Mouse (Mus musculus) midbrain, embryonic 12.5 days (tissue): ENCODE results near the gene Erbb3. TPM values are rescaled to one million over a fixed set of nuclear protein-coding genes. Genes with fewer than 3 reads are reported as not detected.
"Not testable (repeated sequence)": the region's sequence is repeated elsewhere in the genome, so short reads cannot be mapped to it uniquely, and the experiment has no call there.

Source experiments
- ATAC-seq: fragments of 200-750 bp; cut with Nextera tagmentation; 2 replicates; pipeline ENCODE4 v1.8.0; 2017; ENCODE audit warnings: low read depth, moderate TSS enrichment, moderate library complexity; ENCODE audit not compliant: low FRiP score
- H3K27ac ChIP-seq: fragments of 300-500 bp; sonication (generic); replicated peaks from 2 replicates; pipeline ENCODE4 v1.5.1; 2016; ENCODE audit warnings: mild to moderate bottlenecking
- H3K27me3 ChIP-seq: fragments of 300-500 bp; sonication (generic); 2 replicates; pipeline ENCODE4 v1.6.1; 2016; ENCODE audit warnings: mild to moderate bottlenecking
- H3K36me3 ChIP-seq: fragments of 300-500 bp; sonication (generic); 2 replicates; pipeline ENCODE4 v1.6.1; 2016
- H3K4me1 ChIP-seq: fragments of 300-500 bp; sonication (generic); 2 replicates; pipeline ENCODE4 v1.6.1; 2016
- H3K4me2 ChIP-seq: fragments of 300-500 bp; sonication (generic); replicated peaks from 2 replicates; pipeline ENCODE4 v1.6.1; 2016; ENCODE audit warnings: mild to moderate bottlenecking, moderate library complexity
- H3K4me3 ChIP-seq: fragments of 300-500 bp; sonication (generic); 2 replicates; pipeline ENCODE4 v1.5.1; 2016; ENCODE audit warnings: mild to moderate bottlenecking
- H3K9ac ChIP-seq: fragments of 300-500 bp; sonication (generic); replicated peaks from 2 replicates; pipeline ENCODE4 v1.6.1; 2016; ENCODE audit warnings: mild to moderate bottlenecking, moderate library complexity
- H3K9me3 ChIP-seq: fragments of 300-500 bp; sonication (generic); 2 replicates; pipeline ENCODE4 v1.6.1; 2016; ENCODE audit warnings: mild to moderate bottlenecking
- WGBS: fragments of 180-500 bp; shearing (Covaris S2); methylation state at CpG from one replicate; pipeline ENCODE4 v1.1.7; 2016; 5-methylcytosine and 5-hydroxymethylcytosine counted together
- polyA plus RNA-seq: library from polyadenylated mRNA; unstranded; fragments of >200 nt; fragmentation: Nextera tagmentation; extraction: Ambion mirVana; gene quantifications from 2 replicates; pipeline ENCODE4 v1.2.1, GENCODE M21; 2016

Gene Erbb3
- 0.76 and 0.94 TPM in 2 replicates for polyA plus RNA-seq

GRCm38 (mm10) chr10:128589464-128590192, at the start of gene Erbb3:
Gene Erbb3 (minus strand): TSS chr10:128589652.
- ATAC-seq: peak; percentile 28; the same call in 1 of the 2 replicates
- H3K4me1 ChIP-seq: peaks cover 12% of the 10 kb centered on the region
- H3K27ac ChIP-seq: no peak within 1 kb of the TSS
- peak within 1 kb of the TSS; percentile 60 for H3K9ac ChIP-seq
- no peaks in the 10 kb centered on the region for H3K36me3 ChIP-seq
- peak within 1 kb of the TSS; percentile 98 for H3K4me2 ChIP-seq
- peak within 1 kb of the TSS; percentile 67 for H3K4me3 ChIP-seq
- under 1% methylated on average over 40 of the region's 43 CpGs for WGBS
- peaks cover 56% of the 10 kb centered on the region for H3K27me3 ChIP-seq
- H3K9me3 ChIP-seq: no peaks in the 10 kb centered on the region

DNA sequence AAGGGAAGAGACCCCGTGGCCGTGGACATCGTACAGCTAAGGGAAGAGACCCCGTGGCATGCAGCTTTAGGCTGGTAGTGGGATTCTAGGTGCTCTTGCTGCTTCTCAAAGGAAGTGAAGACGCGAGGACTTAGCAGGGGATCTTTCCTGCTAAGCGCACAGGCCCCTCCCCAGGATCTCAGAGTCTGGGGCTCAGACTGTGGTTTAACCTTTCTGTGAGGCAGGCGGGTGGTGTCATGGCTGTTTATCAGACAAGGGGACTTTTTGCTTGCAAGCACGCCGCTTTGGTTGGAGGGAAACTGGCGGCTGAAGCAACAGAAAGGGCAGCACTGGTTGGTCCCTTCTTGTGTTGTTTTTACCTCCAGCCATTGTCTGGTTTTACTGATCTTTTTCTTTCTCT, 47.6 kb upstream of the Erbb3 start:
- Histone ChIP-seq H3K27ac (peak overlapping the region; percentile 20), H3K4me3 (no peak overlapping the region), H3K4me1 (peaks cover 13% of the 10 kb centered on the region), H3K9ac (peak overlapping the region; percentile 20; the same call in 1 of the 2 replicates), H3K9me3 (no peaks in the 10 kb centered on the region), H3K27me3 (no peaks in the 10 kb centered on the region), H3K4me2 (peak overlapping the region; percentile 26), H3K36me3 (peaks cover 73% of the 10 kb centered on the region)
- no peak for ATAC-seq
- 5% methylated on average over 11 of the region's 11 CpGs for WGBS

DNA sequence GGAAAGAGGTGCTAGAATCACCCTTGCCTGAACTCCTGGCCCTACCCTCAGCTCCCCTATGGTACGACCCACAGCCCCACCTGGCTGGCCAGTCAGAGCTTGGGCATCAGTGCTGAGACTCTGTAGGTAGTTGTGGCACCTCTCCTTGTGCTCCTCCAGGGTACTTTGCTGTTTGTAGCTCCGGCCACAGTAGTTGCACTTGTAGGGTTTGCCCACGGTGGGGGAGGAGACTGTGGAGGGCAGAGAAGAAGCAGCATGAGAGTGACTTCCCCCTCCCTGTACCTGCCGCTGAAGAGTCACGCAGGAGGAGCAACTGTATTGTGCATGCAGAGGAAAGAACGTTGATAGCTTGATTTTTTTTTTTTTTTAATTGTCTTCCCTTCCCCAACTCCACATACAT, 47.1 kb upstream of the Erbb3 start:
- Histone ChIP-seq H3K9me3 (no peaks in the 10 kb centered on the region), H3K4me3 (no peak overlapping the region), H3K9ac (no peak overlapping the region), H3K27me3 (no peaks in the 10 kb centered on the region), H3K4me1 (peaks cover 13% of the 10 kb centered on the region), H3K36me3 (peaks cover 69% of the 10 kb centered on the region), H3K4me2 (no peak overlapping the region), H3K27ac (peak overlapping the region; percentile 20; the same call in 1 of the 2 replicates)
- no peak for ATAC-seq
- WGBS: 50% methylated on average over 6 of the region's 6 CpGs

DNA sequence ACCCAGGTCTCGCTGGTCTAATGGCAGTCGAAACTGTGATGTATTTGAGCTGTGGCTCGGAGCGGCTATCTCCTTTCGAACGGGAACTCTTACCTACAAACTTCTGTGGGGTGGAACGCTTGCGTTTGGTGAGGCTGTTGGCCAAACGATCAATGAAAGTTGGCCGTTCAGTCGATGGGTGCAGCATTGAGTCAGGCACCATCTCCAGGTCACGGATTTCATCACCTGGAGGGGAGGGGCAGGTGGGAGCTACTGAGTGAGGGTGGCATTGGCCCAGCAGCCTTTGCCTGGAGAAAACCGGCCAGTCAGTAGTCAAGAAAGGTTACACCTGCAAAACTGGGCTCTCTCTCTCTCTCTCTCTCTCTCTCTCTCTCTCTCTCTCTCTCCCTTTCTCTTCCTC, 46.2 kb upstream of the Erbb3 start:
- peaks cover 61% of the 10 kb centered on the region for H3K36me3 ChIP-seq
- H3K27ac ChIP-seq: no peak overlapping the region
- WGBS: 95% methylated on average over 13 of the region's 13 CpGs
- ATAC-seq: no peak
- H3K9ac ChIP-seq: no peak overlapping the region
- no peak overlapping the region for H3K4me3 ChIP-seq
- H3K4me1 ChIP-seq: peaks cover 13% of the 10 kb centered on the region
- no peaks in the 10 kb centered on the region for H3K27me3 ChIP-seq
- no peaks in the 10 kb centered on the region for H3K9me3 ChIP-seq
- H3K4me2 ChIP-seq: no peak overlapping the region

DNA sequence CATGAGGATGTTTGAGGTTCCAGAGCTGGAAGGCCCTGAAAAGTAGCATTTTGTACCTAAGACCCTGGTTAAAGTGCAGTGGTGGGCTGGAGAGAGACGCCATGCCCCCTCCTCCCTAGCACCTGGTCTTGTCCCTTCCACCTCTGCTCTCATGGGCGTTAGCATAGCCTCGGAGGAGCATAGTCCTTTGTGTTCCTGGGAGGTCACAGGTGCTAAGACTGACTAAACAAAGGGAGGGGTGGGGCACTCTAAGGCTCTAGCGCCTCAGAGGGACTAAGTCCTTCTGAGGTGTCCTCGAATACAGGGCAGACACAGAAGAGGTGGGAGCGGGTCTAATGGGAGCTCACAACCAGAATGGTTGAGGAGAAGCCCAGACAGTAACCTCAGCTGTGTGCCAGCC, 42.1 kb upstream of the Erbb3 start:
- H3K27ac ChIP-seq: no peak overlapping the region
- no peak overlapping the region for H3K4me3 ChIP-seq
- H3K36me3 ChIP-seq: peaks cover 41% of the 10 kb centered on the region
- no peaks in the 10 kb centered on the region for H3K27me3 ChIP-seq
- no peak overlapping the region for H3K4me2 ChIP-seq
- WGBS: 26% methylated on average over 6 of the region's 6 CpGs
- H3K9ac ChIP-seq: no peak overlapping the region
- no peaks in the 10 kb centered on the region for H3K9me3 ChIP-seq
- ATAC-seq: no peak
- peaks cover 2% of the 10 kb centered on the region; the same call in 1 of the 2 replicates for H3K4me1 ChIP-seq

DNA sequence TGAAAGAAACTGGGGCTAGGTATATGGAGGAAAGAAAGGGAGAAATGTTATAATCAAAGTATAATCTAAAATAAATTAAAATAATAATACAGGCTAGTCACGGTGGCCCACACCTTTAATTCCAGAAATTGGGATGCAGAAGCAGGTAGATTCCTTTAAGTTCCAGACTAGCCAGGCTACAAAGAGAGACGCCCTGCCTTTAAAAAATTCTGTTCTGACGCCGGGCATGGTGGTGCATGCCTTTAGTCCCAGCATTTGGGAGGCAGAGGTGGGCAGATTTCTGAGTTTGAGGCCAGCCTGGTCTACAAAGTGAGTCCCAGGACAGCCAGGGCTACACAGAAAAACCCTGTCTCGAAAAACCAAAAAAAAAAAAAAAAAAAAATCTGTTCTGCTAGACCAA, 40.9 kb upstream of the Erbb3 start:
- not testable (repeated sequence) for H3K27ac ChIP-seq, H3K9me3 ChIP-seq, H3K4me3 ChIP-seq, H3K4me1 ChIP-seq, ATAC-seq, H3K9ac ChIP-seq, H3K4me2 ChIP-seq, H3K27me3 ChIP-seq
- peaks cover 30% of the 10 kb centered on the region for H3K36me3 ChIP-seq
- WGBS: 80% methylated on average over 5 of the region's 5 CpGs

- H3K36me3 ChIP-seq: peaks cover 30% of the 10 kb centered on the region
- no peaks in the 10 kb centered on the region for H3K27me3 ChIP-seq
- WGBS: 76% methylated on average over 2 of the region's 2 CpGs
- no peak overlapping the region for H3K27ac ChIP-seq
- no peak overlapping the region for H3K4me2 ChIP-seq
- no peak for ATAC-seq
- no peak overlapping the region for H3K9ac ChIP-seq
- no peaks in the 10 kb centered on the region for H3K9me3 ChIP-seq
- peaks cover 7% of the 10 kb centered on the region for H3K4me1 ChIP-seq
- H3K4me3 ChIP-seq: no peak overlapping the region
Observed at GRCm38 (mm10) chr10:128629746-128630145, 40.3 kb upstream of the Erbb3 start.

DNA sequence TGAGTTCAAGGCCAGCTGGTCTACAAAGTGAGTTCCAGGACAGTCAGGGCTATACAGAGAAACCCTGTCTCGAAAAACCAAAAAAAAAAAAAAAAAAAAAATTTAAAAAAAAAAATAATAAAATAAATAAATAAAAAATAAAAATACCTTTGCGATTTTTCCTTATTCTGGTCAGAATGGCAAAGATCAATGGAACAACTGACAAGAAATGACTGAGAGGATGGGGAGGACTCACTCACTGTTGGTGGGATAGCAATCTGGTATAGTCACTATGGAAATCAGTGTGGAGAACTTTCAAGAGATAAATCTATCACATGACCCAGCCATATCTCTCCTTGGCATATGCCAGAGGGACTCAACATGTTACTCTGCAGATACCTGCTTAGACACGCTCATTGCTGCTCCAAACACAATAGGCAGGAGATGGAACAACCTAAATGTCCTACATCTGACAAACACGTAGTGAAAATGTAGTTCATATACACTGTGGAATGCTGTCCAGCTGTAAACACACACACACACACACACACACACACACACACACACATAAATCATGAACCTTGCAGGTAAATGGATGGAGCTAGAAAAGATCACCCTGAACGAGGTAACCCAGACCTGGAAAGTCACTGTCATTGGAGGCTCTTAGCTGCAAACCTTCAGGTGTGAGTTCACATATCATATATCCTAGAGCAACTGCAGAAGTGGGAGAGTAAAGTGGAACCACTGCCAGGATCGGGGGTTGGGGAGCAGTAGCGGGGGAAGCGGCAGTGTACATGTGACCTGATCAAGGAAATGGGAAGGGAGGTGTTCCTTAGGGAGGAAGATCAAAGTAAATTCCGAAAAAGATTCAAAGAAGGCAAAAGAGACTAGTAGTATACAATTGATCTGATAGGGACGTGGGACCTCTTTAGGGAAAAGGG, 38.2 kb upstream of the Erbb3 start:
- no peaks in the 10 kb centered on the region for H3K9me3 ChIP-seq
- H3K4me2 ChIP-seq: no peak overlapping the region
- peaks cover 30% of the 10 kb centered on the region for H3K36me3 ChIP-seq
- ATAC-seq: no peak
- H3K4me1 ChIP-seq: peaks cover 7% of the 10 kb centered on the region
- 84% methylated on average over 10 of the region's 10 CpGs for WGBS
- H3K27ac ChIP-seq: no peak overlapping the region
- H3K27me3 ChIP-seq: no peaks in the 10 kb centered on the region
- no peak overlapping the region for H3K4me3 ChIP-seq
- no peak overlapping the region for H3K9ac ChIP-seq

- Histone ChIP-seq H3K9me3 (no peaks in the 10 kb centered on the region), H3K36me3 (peaks cover 30% of the 10 kb centered on the region), H3K27ac (peak within 1 kb of the TSS; percentile 60), H3K4me3 (peak within 1 kb of the TSS; percentile 87), H3K4me1 (peaks cover 7% of the 10 kb centered on the region), H3K4me2 (peak within 1 kb of the TSS; percentile 73), H3K9ac (peak within 1 kb of the TSS; percentile 87), H3K27me3 (no peaks in the 10 kb centered on the region)
- ATAC-seq: peak; percentile 97
- WGBS: under 1% methylated on average over 40 of the region's 40 CpGs
Observed at GRCm38 (mm10) chr10:128626311-128627310, 37.2 kb upstream of the Erbb3 start, which contains the start of gene Rps26. Gene Rps26 (minus strand): TSS chr10:128626747.

DNA sequence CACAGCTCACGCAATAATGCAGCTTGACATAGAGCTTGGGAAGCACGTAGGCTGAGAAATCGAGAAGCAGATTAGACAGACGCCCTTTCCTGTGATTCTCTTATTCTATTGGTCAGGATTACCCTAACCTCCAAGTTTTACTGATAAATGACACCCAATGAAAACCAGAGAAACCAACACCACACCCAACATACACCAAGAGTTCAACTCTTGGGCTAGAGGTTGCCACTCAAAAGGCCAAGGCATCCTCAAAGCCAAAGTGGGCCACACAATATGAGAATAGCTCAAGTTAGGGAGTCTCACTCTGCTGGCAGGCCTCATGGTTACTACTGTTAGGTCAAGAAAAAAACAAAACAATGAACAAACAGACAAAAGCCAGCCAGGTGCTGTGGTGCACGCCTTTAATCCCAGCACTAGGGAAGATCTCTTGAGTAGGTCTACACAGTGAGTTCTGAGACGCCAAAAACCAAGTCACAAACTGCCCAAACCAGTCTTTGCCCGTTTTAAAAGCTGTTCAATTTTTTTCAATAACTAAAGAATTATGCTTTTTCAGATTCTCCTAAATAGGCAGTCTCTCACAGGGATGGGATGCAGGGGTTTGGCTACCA, 35.9 kb upstream of the Erbb3 start:
- no peak for ATAC-seq
- Histone ChIP-seq H3K27ac (no peak overlapping the region), H3K9me3 (no peaks in the 10 kb centered on the region), H3K4me1 (peaks cover 7% of the 10 kb centered on the region), H3K9ac (peak overlapping the region; percentile 87), H3K36me3 (peaks cover 30% of the 10 kb centered on the region), H3K27me3 (no peaks in the 10 kb centered on the region), H3K4me3 (peak overlapping the region; percentile 87), H3K4me2 (peak overlapping the region; percentile 73)
- 48% methylated on average over 7 of the region's 7 CpGs for WGBS

DNA sequence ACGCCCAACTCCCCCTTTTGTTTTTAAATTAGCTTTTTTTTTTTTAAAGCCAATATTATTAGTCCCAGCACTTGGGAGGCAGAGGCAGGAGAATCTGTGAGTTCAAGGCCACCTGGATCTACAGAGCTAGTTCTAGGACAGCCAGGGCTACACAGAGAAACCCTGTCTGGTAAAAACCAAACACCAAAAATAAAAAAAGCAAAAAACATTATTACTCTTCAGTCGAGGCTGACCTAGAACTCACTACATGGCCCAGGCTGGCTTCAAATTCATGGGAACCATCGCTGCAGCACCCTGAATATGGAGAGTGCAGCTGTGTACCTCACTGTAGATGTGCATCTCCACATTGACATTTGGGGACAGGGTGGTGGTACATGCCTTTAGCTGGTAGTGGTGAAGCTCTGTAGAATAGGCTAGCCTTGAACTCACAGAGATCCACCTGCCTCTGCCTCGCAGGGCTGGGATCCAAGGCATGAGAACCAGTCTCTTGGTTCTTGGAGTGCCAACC, 33.7 kb upstream of the Erbb3 start:
- not testable (repeated sequence) for H3K27ac ChIP-seq, H3K4me2 ChIP-seq, H3K4me1 ChIP-seq, H3K9ac ChIP-seq, H3K4me3 ChIP-seq, ATAC-seq, H3K27me3 ChIP-seq, H3K9me3 ChIP-seq
- peaks cover 30% of the 10 kb centered on the region for H3K36me3 ChIP-seq
- 84% methylated on average over 4 of the region's 4 CpGs for WGBS
